Mouse (Mus musculus) naive thymus-derived CD4-positive, alpha-beta T cell, adult 2 months (primary cell): ENCODE measurements around the gene Igfbp3.

ENCODE experiments used
- DNase-seq: peaks from one replicate; pipeline ENCODE4 v3.0.0-alpha.2; 2011; ENCODE audit warnings: low read depth

Igfbp3 gene

GRCm38 (mm10) chr11:7161502-7162174 is 52.1 kb downstream of the Igfbp3 start:
- DNase-seq = peak; percentile 72

- DNase-seq = peak; percentile 10
These were observed 53.1 kb downstream of the Igfbp3 start for GRCm38 (mm10) chr11:7160637-7161101.

- no peak for DNase-seq
These were observed 53.6 kb downstream of the Igfbp3 start for GRCm38 (mm10) chr11:7160146-7160545.

- no peak for DNase-seq
These were observed 55.5 kb downstream of the Igfbp3 start for GRCm38 (mm10) chr11:7158196-7158595.

- no peak for DNase-seq
These were observed 57.3 kb downstream of the Igfbp3 start for GRCm38 (mm10) chr11:7156427-7156826.
